Mouse (Mus musculus): ENCODE measurements around the gene Cdrt4.

The Cdrt4 gene

GRCm38 (mm10) chr11:63035420-63036211 lies 84.6 kb downstream of the Cdrt4 start:
- in situ Hi-C loops (cut with MboI, MseI): no loop called here

- in situ Hi-C loops (cut with MboI, MseI): no loop called here
These were observed 89.1 kb downstream of the Cdrt4 start for GRCm38 (mm10) chr11:63040002-63040661.

Measured in T-helper 1 cell (primary cell).